Mouse (Mus musculus) small intestine, adult 2 months (tissue): ENCODE measurements around the gene Gm49383.

Source experiments
- CTCF ChIP-seq: fragments of 200-500 bp; IDR thresholded peaks from 2 replicates; pipeline ENCODE4 v1.5.1; 2012; ENCODE audit warnings: low read depth, mild to moderate bottlenecking, control low read depth, inconsistent platforms, low read length, moderate library complexity, mixed read lengths; ENCODE audit not compliant: insufficient replicate concordance, insufficient read length; ENCODE audit errors: extremely low read depth
- POLR2A ChIP-seq: fragments of 200-500 bp; IDR thresholded peaks from 2 replicates; pipeline ENCODE4 v1.6.1; 2012; ENCODE audit warnings: low read depth, mild to moderate bottlenecking, control low read depth, inconsistent platforms, low read length, moderate library complexity

- no peak for TF ChIP-seq CTCF
- no peak for TF ChIP-seq POLR2A
Measured at GRCm38 (mm10) chr12:69185371-69185770, 11.5 kb downstream of the Gm49383 start.
